Mouse (Mus musculus): ENCODE measurements around the gene Ccl9. TPM values are rescaled to one million over a fixed set of nuclear protein-coding genes. Genes with fewer than 3 reads are reported as not detected.

Ccl9 gene
- polyA plus RNA-seq, 1 experiment from 2014 or later = 1.1 TPM

DNA sequence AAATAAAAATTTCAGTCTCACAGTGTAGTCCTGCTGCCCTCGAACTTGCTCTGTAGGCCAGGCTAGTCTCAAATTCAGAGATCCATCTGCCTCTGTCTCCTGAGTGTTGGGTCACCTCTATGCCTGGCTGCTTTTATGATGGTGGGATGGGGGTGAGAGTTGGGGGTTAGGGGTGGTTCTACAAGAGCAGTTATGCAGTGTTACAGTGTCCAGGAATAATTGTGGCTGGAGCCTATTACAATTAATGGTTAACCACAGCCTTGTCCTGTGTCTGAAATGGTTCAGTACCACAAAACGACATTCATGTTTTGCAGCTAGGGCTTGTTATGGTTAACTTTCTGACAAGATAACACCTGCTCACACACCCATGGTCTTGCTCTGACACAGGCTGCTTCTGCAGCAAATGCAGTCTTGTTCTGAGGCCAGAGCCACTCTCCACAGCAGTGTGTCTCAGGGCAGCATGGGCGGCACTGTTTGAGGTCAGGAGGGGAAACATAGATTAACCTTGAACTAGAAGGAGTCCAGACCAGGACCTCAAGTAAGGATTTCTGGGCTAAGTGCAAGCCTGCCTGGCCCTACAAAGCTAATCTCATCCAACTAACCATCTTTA lies 39.6 kb downstream of the Ccl9 start:
- no peaks in the 10 kb centered on the region for H3K27me3 ChIP-seq (ENCODE audit: control insufficient read depth, insufficient read depth, low read length)
- WGBS = 88% methylated on average over 3 of the region's 3 CpGs
- no peak for ATAC-seq (replicated peaks; ENCODE audit: low FRiP score)

DNA sequence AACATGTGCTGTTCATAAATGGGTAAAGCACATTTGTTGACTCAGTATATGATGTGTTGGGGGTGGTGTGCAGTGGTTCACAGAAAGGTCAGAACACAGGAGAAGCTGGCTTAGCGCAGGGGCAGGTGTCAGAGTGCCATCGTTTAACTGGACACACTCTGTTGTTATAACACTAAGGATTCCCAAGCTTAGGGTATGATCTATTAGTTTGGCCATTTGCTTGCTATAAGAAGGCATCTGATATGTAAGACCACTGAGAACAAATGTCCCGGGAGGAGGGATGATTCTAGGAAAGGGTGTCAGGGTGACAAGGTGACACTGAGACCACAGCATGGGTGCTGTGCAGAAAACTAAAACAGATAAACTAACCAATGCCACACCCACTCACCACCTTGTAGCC lies 41.6 kb downstream of the Ccl9 start:
- Histone ChIP-seq H3K27ac (ENCODE audit: low read depth, low read length) (no peak overlapping the region), H3K4me1 (replicated peaks; ENCODE audit: control insufficient read depth, insufficient read depth, low read length) (no peaks in the 10 kb centered on the region), H3K9ac (ENCODE audit: low read length) (no peak overlapping the region), H3K4me3 (ENCODE audit: low read depth, low read length) (no peak overlapping the region), H3K27me3 (ENCODE audit: control insufficient read depth, insufficient read depth, low read length) (no peaks in the 10 kb centered on the region), H3K36me3 (ENCODE audit: control insufficient read depth, insufficient read depth, low read length) (no peaks in the 10 kb centered on the region), H3K4me2 (ENCODE audit: low read depth, low read length, severe bottlenecking) (no peak overlapping the region), H3K9me3 (ENCODE audit: control insufficient read depth, low read length) (no peaks in the 10 kb centered on the region)
- DNase-seq (ENCODE audit: low spot score) = no peak
- no peak for ATAC-seq (replicated peaks; ENCODE audit: low FRiP score)
- 89% methylated on average over 3 of the region's 3 CpGs for WGBS

More for the DNA sequence above, 39.6 kb downstream of the Ccl9 start:
- Histone ChIP-seq H3K9me3 (ENCODE audit: control insufficient read depth, low read length) (no peaks in the 10 kb centered on the region), H3K27ac (ENCODE audit: low read depth, low read length) (no peak overlapping the region), H3K4me2 (ENCODE audit: low read depth, low read length, severe bottlenecking) (no peak overlapping the region), H3K4me3 (ENCODE audit: low read depth, low read length) (no peak overlapping the region), H3K36me3 (ENCODE audit: control insufficient read depth, insufficient read depth, low read length) (no peaks in the 10 kb centered on the region), H3K9ac (ENCODE audit: low read length) (no peak overlapping the region), H3K4me1 (replicated peaks; ENCODE audit: control insufficient read depth, insufficient read depth, low read length) (no peaks in the 10 kb centered on the region)
- no peak for DNase-seq (ENCODE audit: low spot score)

DNA sequence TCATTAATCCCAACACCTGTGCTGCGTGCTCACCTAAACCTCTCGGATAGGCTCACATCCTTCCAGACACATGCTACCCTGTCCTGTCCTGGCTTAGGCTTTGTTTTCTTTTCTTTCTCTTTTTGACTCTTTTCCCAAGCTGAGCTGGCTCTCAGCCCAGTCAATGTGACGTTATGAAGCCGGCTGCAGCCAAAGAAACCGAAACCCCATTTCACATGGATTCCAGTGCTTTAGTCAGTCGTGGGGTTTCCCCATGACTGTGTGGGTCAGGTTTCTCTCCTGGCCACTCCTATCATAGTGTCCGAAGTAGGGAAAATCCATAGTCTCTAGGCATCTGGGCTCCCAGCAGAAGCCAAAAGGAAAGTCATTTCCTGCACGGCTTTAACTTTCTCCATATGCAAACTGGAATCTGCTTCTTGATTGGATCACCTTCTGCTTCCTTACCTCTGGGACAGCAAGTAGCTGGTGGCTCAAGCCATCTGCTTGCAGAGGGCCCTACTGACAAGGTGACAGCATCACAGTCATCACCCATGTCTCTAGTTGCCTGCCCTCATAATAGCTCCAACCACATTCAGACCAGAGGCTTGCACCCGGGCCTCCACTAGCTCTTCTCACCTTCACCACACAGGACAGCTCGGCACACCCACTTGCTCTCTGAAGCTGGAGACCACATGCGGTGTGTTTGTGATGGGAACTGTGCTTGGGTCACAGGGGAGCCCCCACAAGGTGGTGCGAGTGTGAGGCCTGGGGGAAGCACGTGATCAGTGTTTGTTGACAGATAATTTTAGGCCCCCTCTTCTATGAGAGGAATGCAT lies 43.6 kb downstream of the Ccl9 start:
- H3K4me2 ChIP-seq (ENCODE audit: low read depth, low read length, severe bottlenecking) = no peak overlapping the region
- H3K27me3 ChIP-seq (ENCODE audit: control insufficient read depth, insufficient read depth, low read length) = no peaks in the 10 kb centered on the region
- 68% methylated on average over 13 of the region's 13 CpGs for WGBS
- ATAC-seq (replicated peaks; ENCODE audit: low FRiP score) (no peak), DNase-seq (ENCODE audit: low spot score) (no peak)
- no peaks in the 10 kb centered on the region for H3K4me1 ChIP-seq (replicated peaks; ENCODE audit: control insufficient read depth, insufficient read depth, low read length)
- no peak overlapping the region for H3K4me3 ChIP-seq (ENCODE audit: low read depth, low read length)
- H3K36me3 ChIP-seq (ENCODE audit: control insufficient read depth, insufficient read depth, low read length) = no peaks in the 10 kb centered on the region
- H3K9ac ChIP-seq (ENCODE audit: low read length) = no peak overlapping the region
- H3K9me3 ChIP-seq (ENCODE audit: control insufficient read depth, low read length) = no peaks in the 10 kb centered on the region
- no peak overlapping the region for H3K27ac ChIP-seq (ENCODE audit: low read depth, low read length)

DNA sequence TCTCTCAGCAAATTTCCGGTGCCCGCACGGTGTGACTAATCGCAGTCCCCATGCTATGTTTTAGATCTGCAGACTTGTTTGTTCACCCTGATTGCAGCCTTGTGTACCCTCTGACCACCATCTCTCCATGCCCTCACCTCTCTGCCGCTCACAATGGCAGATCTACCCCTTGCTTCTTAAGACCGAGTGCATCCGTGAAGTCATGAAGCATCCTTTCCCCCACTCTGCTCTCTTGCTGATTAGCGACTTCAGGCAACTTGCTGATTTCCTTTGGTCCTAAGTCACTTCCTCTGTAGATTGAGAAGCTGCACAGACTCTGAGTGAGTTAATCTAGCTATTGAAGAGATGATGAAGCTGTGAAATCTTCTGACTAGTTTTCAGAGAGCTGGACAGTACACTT lies 44.3 kb downstream of the Ccl9 start:
- Histone ChIP-seq H3K9me3 (ENCODE audit: control insufficient read depth, low read length) (no peaks in the 10 kb centered on the region), H3K27ac (ENCODE audit: low read depth, low read length) (no peak overlapping the region), H3K9ac (ENCODE audit: low read length) (no peak overlapping the region), H3K4me2 (ENCODE audit: low read depth, low read length, severe bottlenecking) (no peak overlapping the region), H3K36me3 (ENCODE audit: control insufficient read depth, insufficient read depth, low read length) (no peaks in the 10 kb centered on the region), H3K4me1 (replicated peaks; ENCODE audit: control insufficient read depth, insufficient read depth, low read length) (no peaks in the 10 kb centered on the region), H3K4me3 (ENCODE audit: low read depth, low read length) (no peak overlapping the region), H3K27me3 (ENCODE audit: control insufficient read depth, insufficient read depth, low read length) (no peaks in the 10 kb centered on the region)
- ATAC-seq (replicated peaks; ENCODE audit: low FRiP score) (no peak), DNase-seq (ENCODE audit: low spot score) (no peak)
- WGBS = 87% methylated on average over 8 of the region's 8 CpGs

DNA sequence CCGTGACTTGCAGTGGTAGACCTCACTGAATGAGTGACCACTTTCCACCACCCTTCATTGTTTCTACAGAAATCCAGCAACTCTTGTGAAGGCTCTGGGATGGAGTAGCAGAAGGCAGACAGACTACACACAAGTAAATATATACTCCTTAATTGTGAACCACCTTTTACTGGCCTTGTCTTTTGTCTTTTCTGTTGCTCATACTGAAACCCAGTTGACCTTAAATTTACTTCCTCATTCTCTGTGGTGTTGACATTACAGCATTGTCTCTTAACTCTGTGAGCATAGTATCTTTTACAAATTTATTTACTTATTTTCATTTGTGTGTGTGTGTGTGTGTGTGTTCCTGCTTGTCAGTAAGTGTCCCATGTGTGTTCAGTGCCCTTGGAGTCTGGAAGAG lies 45.2 kb downstream of the Ccl9 start:
- no peaks in the 10 kb centered on the region for H3K9me3 ChIP-seq (ENCODE audit: control insufficient read depth, low read length)
- ATAC-seq (replicated peaks; ENCODE audit: low FRiP score) = no peak
- no peak overlapping the region for H3K27ac ChIP-seq (ENCODE audit: low read depth, low read length)
- H3K36me3 ChIP-seq (ENCODE audit: control insufficient read depth, insufficient read depth, low read length) = no peaks in the 10 kb centered on the region
- H3K4me3 ChIP-seq (ENCODE audit: low read depth, low read length) = no peak overlapping the region
- 95% methylated on average over 1 of the region's 1 CpGs for WGBS
- no peak for DNase-seq (ENCODE audit: low spot score)
- no peaks in the 10 kb centered on the region for H3K27me3 ChIP-seq (ENCODE audit: control insufficient read depth, insufficient read depth, low read length)
- H3K9ac ChIP-seq (ENCODE audit: low read length) = no peak overlapping the region
- H3K4me2 ChIP-seq (ENCODE audit: low read depth, low read length, severe bottlenecking) = no peak overlapping the region
- no peaks in the 10 kb centered on the region for H3K4me1 ChIP-seq (replicated peaks; ENCODE audit: control insufficient read depth, insufficient read depth, low read length)

DNA sequence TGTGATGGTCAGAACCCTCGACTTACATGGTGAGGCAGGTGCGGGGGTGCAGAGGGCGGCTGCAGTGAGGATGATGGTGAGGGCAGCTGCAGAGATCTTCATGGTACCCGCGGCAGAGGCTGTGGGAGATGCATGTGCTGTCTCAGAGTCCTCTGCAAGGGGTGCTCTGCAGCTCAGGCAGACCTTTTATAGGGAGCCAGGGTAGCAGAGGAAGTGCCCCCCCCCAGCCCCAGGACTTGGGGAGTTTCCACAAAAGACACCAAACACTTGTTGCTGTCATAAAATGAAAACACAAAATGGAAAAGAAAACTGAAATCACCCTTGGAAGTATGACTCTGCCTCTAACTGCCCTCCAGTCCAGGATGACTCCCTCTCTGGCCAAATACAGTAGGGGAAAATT lies 48.1 kb downstream of the Ccl9 start, which contains the start of gene Ccl5:
TSS of gene Ccl5 (minus strand) at position 159 of the 400 bp plus-strand sequence.
- Histone ChIP-seq H3K27me3 (ENCODE audit: control insufficient read depth, insufficient read depth, low read length) (no peaks in the 10 kb centered on the region), H3K27ac (ENCODE audit: low read depth, low read length) (no peak within 1 kb of the TSS), H3K4me1 (replicated peaks; ENCODE audit: control insufficient read depth, insufficient read depth, low read length) (no peaks in the 10 kb centered on the region), H3K9me3 (ENCODE audit: control insufficient read depth, low read length) (no peaks in the 10 kb centered on the region), H3K4me2 (ENCODE audit: low read depth, low read length, severe bottlenecking) (no peak within 1 kb of the TSS), H3K36me3 (ENCODE audit: control insufficient read depth, insufficient read depth, low read length) (no peaks in the 10 kb centered on the region), H3K4me3 (ENCODE audit: low read depth, low read length) (no peak within 1 kb of the TSS), H3K9ac (ENCODE audit: low read length) (no peak within 1 kb of the TSS)
- ATAC-seq (replicated peaks; ENCODE audit: low FRiP score) (no peak), DNase-seq (ENCODE audit: low spot score) (no peak)
- 89% methylated on average over 5 of the region's 5 CpGs for WGBS

DNA sequence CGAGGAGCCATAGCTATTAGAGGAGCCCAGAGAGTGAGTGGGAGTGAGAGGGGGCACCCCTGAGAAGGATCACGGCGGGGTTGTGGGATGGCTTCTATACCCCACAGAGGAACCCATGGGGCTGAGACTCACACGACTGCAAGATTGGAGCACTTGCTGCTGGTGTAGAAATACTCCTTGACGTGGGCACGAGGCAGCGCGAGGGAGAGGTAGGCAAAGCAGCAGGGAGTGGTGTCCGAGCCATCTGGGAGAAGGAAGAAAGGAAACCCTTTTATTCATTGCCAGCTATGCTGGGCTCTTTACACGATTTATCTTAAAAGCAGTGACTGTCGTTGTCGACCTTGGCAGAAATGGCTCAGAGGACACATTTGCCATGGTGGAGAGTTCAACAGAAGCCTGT lies 49.4 kb downstream of the Ccl9 start:
- Histone ChIP-seq H3K36me3 (ENCODE audit: control insufficient read depth, insufficient read depth, low read length) (no peaks in the 10 kb centered on the region), H3K27me3 (ENCODE audit: control insufficient read depth, insufficient read depth, low read length) (no peaks in the 10 kb centered on the region), H3K4me3 (ENCODE audit: low read depth, low read length) (no peak overlapping the region), H3K9me3 (ENCODE audit: control insufficient read depth, low read length) (no peaks in the 10 kb centered on the region), H3K27ac (ENCODE audit: low read depth, low read length) (no peak overlapping the region), H3K4me2 (ENCODE audit: low read depth, low read length, severe bottlenecking) (no peak overlapping the region), H3K4me1 (replicated peaks; ENCODE audit: control insufficient read depth, insufficient read depth, low read length) (no peaks in the 10 kb centered on the region), H3K9ac (ENCODE audit: low read length) (no peak overlapping the region)
- no peak for ATAC-seq (replicated peaks; ENCODE audit: low FRiP score)
- 75% methylated on average over 12 of the region's 12 CpGs for WGBS
- no peak for DNase-seq (ENCODE audit: low spot score)
